Mouse (Mus musculus) granulocyte monocyte progenitor cell, adult 5-6 weeks (primary cell): ENCODE data around the gene Dmrtc1c2. TPM values are rescaled to one million over a fixed set of nuclear protein-coding genes. Genes with fewer than 3 reads are reported as not detected.
"Not testable (repeated sequence)": the region's sequence is repeated elsewhere in the genome, so short reads cannot be mapped to it uniquely, and the experiment has no call there.

Experiments
- ATAC-seq: replicated peaks from 2 replicates; pipeline ENCODE4 v1.8.0; 2016; ENCODE audit warnings: mild to moderate bottlenecking, moderate TSS enrichment, inconsistent platforms; ENCODE audit not compliant: poor library complexity, severe bottlenecking
- total RNA-seq, 2 experiments: library from RNA; stranded (forward) in 1 of 2; stranded (reverse) in 1 of 2; fragments of 200-712, 200-1000 nt in 1 of 2; fragments of >200 nt in 1 of 2; fragmentation: Nextera tagmentation in 1 of 2; gene quantifications; 2 replicates each; pipeline ENCODE4 v1.2.3; 2014 to 2017

Gene Dmrtc1c2
- total RNA-seq (2014; fragmentation: Nextera tagmentation) (not detected in 2 replicates), total RNA-seq (2017) (not detected in 2 replicates)

DNA sequence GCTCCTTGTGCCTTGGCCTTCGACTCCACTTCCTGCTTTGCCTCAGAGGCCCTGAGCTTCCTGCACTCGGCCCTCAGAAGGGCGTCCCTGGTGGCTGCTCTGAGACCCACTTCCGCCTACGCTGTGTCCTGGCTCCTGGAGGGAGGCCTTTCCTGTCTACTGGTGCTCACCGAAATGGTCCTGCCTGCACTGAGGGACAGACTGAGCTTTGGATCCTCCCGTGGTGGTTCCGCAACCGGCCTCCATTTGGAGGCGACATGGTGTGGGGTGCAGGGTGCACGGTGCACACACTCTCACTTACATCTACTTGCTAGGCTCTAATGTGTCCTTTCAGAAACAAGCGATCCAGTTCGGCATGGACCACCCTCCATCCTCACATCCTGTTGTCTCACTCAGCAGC is at the start of gene Dmrtc1c2:
Dmrtc1c2 (minus strand) TSS at position 101 of the 400 bp plus-strand sequence.
- ATAC-seq, result not testable (repeated sequence)

DNA sequence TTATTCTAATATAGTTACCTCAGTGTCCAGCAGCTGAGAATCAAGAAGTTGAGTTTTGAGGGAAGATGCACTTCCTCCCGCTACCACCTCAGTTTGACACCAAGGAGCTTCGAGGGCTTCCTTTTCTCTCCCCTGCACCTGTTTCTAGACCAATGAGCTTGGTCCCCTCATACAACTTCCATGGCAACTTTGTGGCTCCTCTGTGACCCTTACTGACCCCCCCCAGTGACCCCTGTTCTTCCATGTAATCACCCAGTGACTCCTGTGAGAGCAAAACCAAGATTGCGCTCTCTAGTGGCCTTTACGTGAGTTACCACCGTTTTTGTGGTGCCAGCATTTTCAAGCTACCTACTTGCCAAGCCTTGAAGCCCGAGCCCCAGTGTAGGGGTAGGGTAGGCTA is 13.5 kb upstream of the Dmrtc1c2 start, which contains the start of gene 1700031F05Rik:
1700031F05Rik (minus strand) TSS at position 101 of the 400 bp plus-strand sequence.
- no peak for ATAC-seq

DNA sequence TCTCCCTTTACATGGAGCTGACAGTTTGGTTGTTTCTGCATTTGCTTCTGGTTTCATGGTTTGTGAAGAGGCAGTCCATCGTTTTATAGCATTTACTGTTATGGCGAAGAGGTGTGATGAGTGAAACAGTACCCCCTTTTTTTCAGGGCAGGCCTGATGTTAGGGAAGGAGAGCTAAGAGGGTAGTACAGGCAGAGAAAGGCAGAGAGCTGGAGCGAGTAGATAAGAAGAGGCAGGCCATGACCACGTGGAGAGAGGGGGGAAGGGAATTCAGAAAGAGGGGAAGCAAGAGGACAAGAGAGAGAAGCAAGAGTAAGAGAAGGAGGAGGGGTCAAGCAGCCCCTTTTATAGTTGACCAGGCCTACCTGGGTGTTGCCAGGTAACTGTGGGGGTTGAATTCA is 42.1 kb downstream of the Dmrtc1c2 start:
- no peak for ATAC-seq

DNA sequence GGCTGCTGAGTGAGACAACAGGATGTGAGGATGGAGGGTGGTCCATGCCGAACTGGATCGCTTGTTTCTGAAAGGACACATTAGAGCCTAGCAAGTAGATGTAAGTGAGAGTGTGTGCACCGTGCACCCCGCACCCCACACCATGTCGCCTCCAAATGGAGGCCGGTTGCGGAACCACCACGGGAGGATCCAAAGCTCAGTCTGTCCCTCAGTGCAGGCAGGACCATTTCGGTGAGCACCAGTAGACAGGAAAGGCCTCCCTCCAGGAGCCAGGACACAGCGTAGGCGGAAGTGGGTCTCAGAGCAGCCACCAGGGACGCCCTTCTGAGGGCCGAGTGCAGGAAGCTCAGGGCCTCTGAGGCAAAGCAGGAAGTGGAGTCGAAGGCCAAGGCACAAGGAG is 51.8 kb downstream of the Dmrtc1c2 start, which contains the start of gene Dmrtc1c1:
Dmrtc1c1 (plus strand) TSS at position 301 of the 400 bp plus-strand sequence.
- not testable (repeated sequence) for ATAC-seq

Other genes starting within 250 kb of the Dmrtc1c2 start
- gene Phka1, start 210.4 kb downstream of the Dmrtc1c2 start, total RNA-seq (2014; fragmentation: Nextera tagmentation), result 3.7 and 3.9 TPM in 2 replicates
- 2.6 and 5.7 TPM in 2 replicates for gene Phka1, start 210.4 kb downstream of the Dmrtc1c2 start, total RNA-seq (2017)
- not detected in 2 replicates for gene Gm3880, start 167.6 kb downstream of the Dmrtc1c2 start, total RNA-seq (2014; fragmentation: Nextera tagmentation)
- gene Gm3880, start 167.6 kb downstream of the Dmrtc1c2 start, total RNA-seq (2017), result not detected in 2 replicates
- not detected in 2 replicates for gene Gm9112, start 147.0 kb downstream of the Dmrtc1c2 start, total RNA-seq (2014; fragmentation: Nextera tagmentation)
- gene Gm9112, start 147.0 kb downstream of the Dmrtc1c2 start, total RNA-seq (2017), result not detected in 2 replicates
- not detected in 2 replicates for gene Dmrtc1b, start 146.8 kb downstream of the Dmrtc1c2 start, total RNA-seq (2014; fragmentation: Nextera tagmentation)
- not detected in 2 replicates for gene Dmrtc1b, start 146.8 kb downstream of the Dmrtc1c2 start, total RNA-seq (2017)
- gene Dmrtc1c1, start 51.7 kb downstream of the Dmrtc1c2 start, total RNA-seq (2014; fragmentation: Nextera tagmentation), result not detected in 2 replicates
- not detected in 2 replicates for gene Dmrtc1c1, start 51.7 kb downstream of the Dmrtc1c2 start, total RNA-seq (2017)
- not detected in 2 replicates for gene 1700031F05Rik, start 13.4 kb upstream of the Dmrtc1c2 start, total RNA-seq (2014; fragmentation: Nextera tagmentation)
- gene 1700031F05Rik, start 13.4 kb upstream of the Dmrtc1c2 start, total RNA-seq (2017), result not detected in 2 replicates
- not detected in 2 replicates for gene Dmrtc1a, start 54.1 kb upstream of the Dmrtc1c2 start, total RNA-seq (2014; fragmentation: Nextera tagmentation)
- gene Dmrtc1a, start 54.1 kb upstream of the Dmrtc1c2 start, total RNA-seq (2017), result not detected in 2 replicates
- gene 1700011M02Rik, start 54.3 kb upstream of the Dmrtc1c2 start, total RNA-seq (2014; fragmentation: Nextera tagmentation), result not detected in 2 replicates
- not detected in 2 replicates for gene 1700011M02Rik, start 54.3 kb upstream of the Dmrtc1c2 start, total RNA-seq (2017)
- gene 1700018G05Rik, start 73.8 kb upstream of the Dmrtc1c2 start, total RNA-seq (2014; fragmentation: Nextera tagmentation), result not detected in 2 replicates
- gene 1700018G05Rik, start 73.8 kb upstream of the Dmrtc1c2 start, total RNA-seq (2017), result not detected in 2 replicates